Mouse (Mus musculus): ENCODE data around the gene Ints1. TPM values are rescaled to one million over a fixed set of nuclear protein-coding genes. Genes with fewer than 3 reads are reported as not detected.
A peak's percentile ranks its signal among the peaks of the same experiment; 100 is the strongest.
"Not testable (repeated sequence)": the region's sequence is repeated elsewhere in the genome, so short reads cannot be mapped to it uniquely, and the experiment has no call there.

Ints1 gene
- polyA plus RNA-seq, 1 experiment, result 40.1 TPM

DNA sequence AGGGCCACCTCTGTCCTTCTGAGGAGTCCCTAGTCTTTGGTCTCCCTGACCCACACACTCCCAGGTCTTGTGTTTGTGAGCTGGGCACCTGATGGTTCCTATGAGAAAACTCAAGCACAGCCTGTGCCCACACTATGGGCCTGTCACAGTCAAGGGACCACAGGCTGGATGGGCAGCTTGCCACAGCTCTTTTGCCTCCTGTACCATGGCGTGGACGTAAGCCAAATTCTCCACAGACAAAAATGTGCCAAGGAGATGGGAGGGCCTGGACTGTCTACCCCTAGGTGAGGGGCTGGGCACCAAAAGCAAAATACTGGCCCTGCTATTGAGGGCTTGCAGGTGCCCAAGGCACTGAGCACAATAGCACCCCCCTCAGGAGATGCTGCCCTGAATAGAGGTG is 18.9 kb downstream of the Ints1 start:
- Histone ChIP-seq H3K4me1 (ENCODE audit: control insufficient read depth, insufficient read depth, low read length) (no peaks in the 10 kb centered on the region), H3K27ac (ENCODE audit: insufficient read depth, low read depth, low read length) (no peak overlapping the region), H3K4me3 (ENCODE audit: insufficient read depth, low read depth, low read length) (no peak overlapping the region), H3K36me3 (ENCODE audit: control insufficient read depth, insufficient read depth, low read length) (peaks cover 2% of the 10 kb centered on the region), H3K27me3 (replicated peaks; ENCODE audit: control insufficient read depth, insufficient read depth, low read length) (no peaks in the 10 kb centered on the region)
- no peak for DNase-seq
- 88% methylated on average over 2 of the region's 2 CpGs for WGBS
- TF ChIP-seq CTCF (conservative IDR thresholded peaks at IDR 0.05; ENCODE audit: insufficient read depth, insufficient read length, low read depth, low read length) (no peak), POLR2A (IDR thresholded peaks at IDR 0.05; ENCODE audit: low read depth, low read length) (no peak)

DNA sequence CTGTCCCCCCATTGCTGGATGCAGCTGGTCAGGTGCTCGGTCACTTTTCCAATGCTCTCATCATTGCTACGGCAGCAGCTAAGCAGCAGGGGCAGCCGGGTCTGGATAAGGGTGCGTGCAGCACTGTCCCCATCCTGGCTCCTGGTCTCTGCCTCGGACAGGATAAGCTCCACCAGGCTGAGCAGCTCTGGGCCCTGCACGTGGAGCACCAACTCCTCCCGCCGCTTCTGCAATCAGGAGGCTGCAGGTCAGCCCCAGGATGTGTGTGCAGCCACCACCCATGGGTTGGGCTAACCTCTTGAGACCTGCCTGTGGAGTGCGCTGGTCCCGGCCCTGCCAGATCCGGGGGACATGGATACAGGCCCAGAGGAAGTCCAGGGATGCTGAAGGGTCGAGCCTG is 19.3 kb downstream of the Ints1 start:
- H3K27me3 ChIP-seq (replicated peaks; ENCODE audit: control insufficient read depth, insufficient read depth, low read length), result no peaks in the 10 kb centered on the region
- H3K4me1 ChIP-seq (ENCODE audit: control insufficient read depth, insufficient read depth, low read length), result no peaks in the 10 kb centered on the region
- peaks cover 2% of the 10 kb centered on the region for H3K36me3 ChIP-seq (ENCODE audit: control insufficient read depth, insufficient read depth, low read length)
- DNase-seq, result no peak
- no peak overlapping the region for H3K4me3 ChIP-seq (ENCODE audit: insufficient read depth, low read depth, low read length)
- TF ChIP-seq POLR2A (IDR thresholded peaks at IDR 0.05; ENCODE audit: low read depth, low read length) (no peak), CTCF (conservative IDR thresholded peaks at IDR 0.05; ENCODE audit: insufficient read depth, insufficient read length, low read depth, low read length) (no peak)
- 85% methylated on average over 12 of the region's 12 CpGs for WGBS
- no peak overlapping the region for H3K27ac ChIP-seq (ENCODE audit: insufficient read depth, low read depth, low read length)

DNA sequence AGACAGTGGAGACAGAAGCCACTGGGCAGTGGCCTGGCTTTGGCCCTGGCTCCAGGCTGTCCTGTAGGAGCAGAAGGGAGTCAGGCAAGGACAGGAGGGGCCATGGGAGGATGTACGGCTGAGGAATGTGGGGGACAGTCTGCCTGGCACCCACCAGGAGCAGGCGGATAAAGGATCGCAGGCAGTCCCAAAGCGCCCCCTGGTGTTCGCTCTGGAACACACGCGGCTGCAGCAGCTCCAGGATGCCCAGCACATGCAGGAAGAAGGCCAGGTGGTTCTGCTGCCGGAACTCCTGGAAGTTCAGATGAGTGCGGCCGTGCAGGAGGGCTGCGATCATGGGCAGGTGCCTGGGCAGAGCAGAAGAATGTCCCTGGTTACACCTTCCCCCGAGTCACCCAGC is 20.7 kb downstream of the Ints1 start:
- no peak overlapping the region for H3K27ac ChIP-seq (ENCODE audit: insufficient read depth, low read depth, low read length)
- DNase-seq, result peak; percentile 54
- no peak overlapping the region for H3K4me3 ChIP-seq (ENCODE audit: insufficient read depth, low read depth, low read length)
- H3K36me3 ChIP-seq (ENCODE audit: control insufficient read depth, insufficient read depth, low read length), result no peaks in the 10 kb centered on the region
- no peaks in the 10 kb centered on the region for H3K27me3 ChIP-seq (replicated peaks; ENCODE audit: control insufficient read depth, insufficient read depth, low read length)
- 32% methylated on average over 12 of the region's 12 CpGs for WGBS
- H3K4me1 ChIP-seq (ENCODE audit: control insufficient read depth, insufficient read depth, low read length), result peaks cover 6% of the 10 kb centered on the region
- TF ChIP-seq CTCF (conservative IDR thresholded peaks at IDR 0.05; ENCODE audit: insufficient read depth, insufficient read length, low read depth, low read length) (peak; percentile 67), POLR2A (IDR thresholded peaks at IDR 0.05; ENCODE audit: low read depth, low read length) (no peak)

DNA sequence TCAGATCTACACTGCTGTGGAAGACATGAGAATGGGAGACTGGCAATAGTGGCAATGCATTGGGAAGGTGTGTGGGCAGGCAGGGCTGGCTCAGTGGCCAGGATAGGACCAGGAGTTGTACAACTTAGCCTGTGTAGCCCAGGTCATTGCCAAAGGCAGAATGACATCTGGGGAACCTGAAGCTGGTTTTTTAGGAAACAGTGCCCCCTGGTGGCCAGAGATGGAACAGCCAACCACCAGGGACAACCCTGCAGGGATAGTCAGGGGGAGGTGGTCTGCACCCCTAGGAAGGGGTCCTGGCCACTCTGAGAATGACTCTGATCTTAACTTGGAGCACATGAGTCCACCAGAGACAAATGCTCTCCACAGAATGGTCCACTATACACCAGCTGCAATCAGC is 24.9 kb downstream of the Ints1 start:
- H3K4me1 ChIP-seq (ENCODE audit: control insufficient read depth, insufficient read depth, low read length), result peaks cover 12% of the 10 kb centered on the region

DNA sequence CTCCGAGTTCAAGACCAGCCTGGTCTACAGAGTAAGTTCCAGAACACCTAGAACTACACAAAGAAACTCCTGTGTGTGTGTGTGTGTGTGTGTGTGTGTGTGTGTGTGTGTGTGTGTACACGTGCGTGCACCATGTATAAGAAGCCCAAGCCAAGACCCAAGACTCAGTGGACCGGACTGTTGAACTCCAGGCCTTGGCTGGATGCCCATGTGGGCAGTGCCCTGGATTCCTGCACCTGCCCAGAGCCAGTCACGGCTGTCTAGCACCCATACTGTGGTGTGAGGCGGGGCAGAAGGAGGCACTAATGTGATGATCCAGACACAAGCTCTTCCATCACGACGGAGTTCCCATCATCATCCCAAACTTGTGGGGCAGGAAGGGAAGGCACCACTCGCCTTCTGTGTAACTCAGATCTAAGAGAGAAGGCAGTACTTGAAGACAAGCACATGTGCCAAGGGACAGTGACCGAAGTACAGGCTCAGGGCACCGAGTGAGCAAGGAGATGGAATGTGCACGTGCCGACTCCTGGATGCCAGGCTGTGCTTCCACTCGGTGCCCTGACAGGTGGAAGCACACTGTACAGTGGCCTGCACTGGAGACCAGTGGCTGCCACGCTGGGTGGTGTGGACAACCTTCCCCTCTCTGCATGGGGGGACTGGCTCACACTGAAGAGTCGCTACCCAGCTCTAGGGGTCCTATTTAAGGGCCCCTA is 25.9 kb downstream of the Ints1 start:
- Histone ChIP-seq H3K4me3 (ENCODE audit: insufficient read depth, low read depth, low read length) (no peak overlapping the region), H3K36me3 (ENCODE audit: control insufficient read depth, insufficient read depth, low read length) (no peaks in the 10 kb centered on the region), H3K27me3 (replicated peaks; ENCODE audit: control insufficient read depth, insufficient read depth, low read length) (no peaks in the 10 kb centered on the region), H3K4me1 (ENCODE audit: control insufficient read depth, insufficient read depth, low read length) (peaks cover 12% of the 10 kb centered on the region), H3K27ac (ENCODE audit: insufficient read depth, low read depth, low read length) (no peak overlapping the region)
- DNase-seq, result peak; percentile 93
- 49% methylated on average over 16 of the region's 16 CpGs for WGBS
- TF ChIP-seq POLR2A (IDR thresholded peaks at IDR 0.05; ENCODE audit: low read depth, low read length) (no peak), CTCF (conservative IDR thresholded peaks at IDR 0.05; ENCODE audit: insufficient read depth, insufficient read length, low read depth, low read length) (no peak)

More for the DNA sequence above, 24.9 kb downstream of the Ints1 start:
- TF ChIP-seq CTCF (conservative IDR thresholded peaks at IDR 0.05; ENCODE audit: insufficient read depth, insufficient read length, low read depth, low read length) (peak; percentile 82), POLR2A (IDR thresholded peaks at IDR 0.05; ENCODE audit: low read depth, low read length) (no peak)
- no peak overlapping the region for H3K27ac ChIP-seq (ENCODE audit: insufficient read depth, low read depth, low read length)
- peak; percentile 67 for DNase-seq
- no peaks in the 10 kb centered on the region for H3K36me3 ChIP-seq (ENCODE audit: control insufficient read depth, insufficient read depth, low read length)
- no peak overlapping the region for H3K4me3 ChIP-seq (ENCODE audit: insufficient read depth, low read depth, low read length)
- no peaks in the 10 kb centered on the region for H3K27me3 ChIP-seq (replicated peaks; ENCODE audit: control insufficient read depth, insufficient read depth, low read length)

DNA sequence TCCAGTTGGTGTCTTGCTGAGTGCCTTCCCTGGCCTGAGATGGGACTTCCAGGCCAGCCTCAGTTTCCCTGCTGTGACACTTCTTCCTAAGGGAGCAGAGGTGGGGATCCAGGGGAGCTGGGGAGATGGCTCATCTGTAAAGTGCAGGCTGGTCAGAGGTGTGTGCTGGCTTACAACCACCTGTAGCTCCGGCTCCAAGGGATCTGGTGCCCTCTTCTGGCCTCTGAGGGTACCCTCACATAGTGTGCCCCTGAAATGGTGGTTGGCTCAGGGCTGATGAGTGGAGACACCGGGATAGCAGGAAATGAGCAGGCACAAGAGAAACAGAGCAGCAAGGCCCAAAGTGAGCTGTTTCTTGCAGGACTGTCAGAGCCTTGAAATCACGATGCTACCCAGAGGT is 29.7 kb downstream of the Ints1 start:
- H3K4me3 ChIP-seq (ENCODE audit: insufficient read depth, low read depth, low read length), result no peak overlapping the region
- 6% methylated on average over 3 of the region's 3 CpGs for WGBS
- H3K4me1 ChIP-seq (ENCODE audit: control insufficient read depth, insufficient read depth, low read length), result peaks cover 12% of the 10 kb centered on the region
- no peaks in the 10 kb centered on the region for H3K27me3 ChIP-seq (replicated peaks; ENCODE audit: control insufficient read depth, insufficient read depth, low read length)
- no peak for TF ChIP-seq POLR2A (IDR thresholded peaks at IDR 0.05; ENCODE audit: low read depth, low read length)
- peak; percentile 92 for TF ChIP-seq CTCF (conservative IDR thresholded peaks at IDR 0.05; ENCODE audit: insufficient read depth, insufficient read length, low read depth, low read length)
- no peak overlapping the region for H3K27ac ChIP-seq (ENCODE audit: insufficient read depth, low read depth, low read length)
- peak; percentile 81 for DNase-seq
- no peaks in the 10 kb centered on the region for H3K36me3 ChIP-seq (ENCODE audit: control insufficient read depth, insufficient read depth, low read length)

DNA sequence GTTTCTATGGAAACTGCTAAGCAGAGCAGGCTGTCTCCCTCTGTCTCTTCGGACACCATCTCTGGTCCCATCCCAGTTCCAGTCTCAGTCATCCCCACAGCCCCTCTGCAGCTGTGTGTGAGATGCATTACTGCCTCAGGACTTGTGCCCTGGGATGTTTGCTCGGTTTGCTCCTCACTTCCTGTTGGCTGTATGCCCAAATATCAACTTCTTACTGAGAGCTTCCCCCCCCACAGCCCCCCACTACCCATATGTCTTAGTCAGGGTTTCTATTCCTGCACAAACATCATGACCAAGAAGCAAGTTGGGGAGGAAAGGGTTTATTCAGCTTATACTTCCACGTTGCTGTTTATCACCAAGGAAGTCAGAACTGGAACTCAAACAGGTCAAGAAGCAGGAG is 32.8 kb downstream of the Ints1 start:
- H3K4me3 ChIP-seq (ENCODE audit: insufficient read depth, low read depth, low read length); DNase-seq; H3K4me1 ChIP-seq (ENCODE audit: control insufficient read depth, insufficient read depth, low read length); H3K27me3 ChIP-seq (replicated peaks; ENCODE audit: control insufficient read depth, insufficient read depth, low read length); H3K36me3 ChIP-seq (ENCODE audit: control insufficient read depth, insufficient read depth, low read length); H3K27ac ChIP-seq (ENCODE audit: insufficient read depth, low read depth, low read length): not testable (repeated sequence)
- 39% methylated on average over 3 of the region's 3 CpGs for WGBS
